Mouse (Mus musculus) monocyte, adult 2 months (primary cell): ENCODE results near the gene Fggy.

Source experiments
- DNase-seq, 2 experiments: peaks; one replicate each; pipeline ENCODE4 v3.0.0; 2022; ENCODE audit warnings: low spot score in 2 of 2, low read depth in 1 of 2

The Fggy gene

GRCm38 (mm10) chr4:95772663-95773062, 215.4 kb downstream of the Fggy start:
- no peak for DNase-seq

- DNase-seq = no peak
Observed at GRCm38 (mm10) chr4:95775574-95775973, 218.3 kb downstream of the Fggy start.

- DNase-seq = no peak
Observed at GRCm38 (mm10) chr4:95777839-95778238, 220.5 kb downstream of the Fggy start.

- no peak for DNase-seq
Observed at GRCm38 (mm10) chr4:95778528-95778927, 221.2 kb downstream of the Fggy start.

- no peak for DNase-seq
Observed at GRCm38 (mm10) chr4:95784146-95784895, 227.0 kb downstream of the Fggy start.

GRCm38 (mm10) chr4:95787609-95788008, 230.3 kb downstream of the Fggy start:
- DNase-seq = no peak

- no peak for DNase-seq
Observed at GRCm38 (mm10) chr4:95788867-95789266, 231.6 kb downstream of the Fggy start.

GRCm38 (mm10) chr4:95791913-95792475, 234.7 kb downstream of the Fggy start:
- no peak for DNase-seq

- DNase-seq = no peak
Observed at GRCm38 (mm10) chr4:95793647-95794328, 236.5 kb downstream of the Fggy start.

- DNase-seq = no peak
Observed at GRCm38 (mm10) chr4:95794651-95795050, 237.3 kb downstream of the Fggy start.

- no peak for DNase-seq
Observed at GRCm38 (mm10) chr4:95795283-95795682, 238.0 kb downstream of the Fggy start.

GRCm38 (mm10) chr4:95819650-95820049, 262.3 kb downstream of the Fggy start:
- DNase-seq = no peak

- no peak for DNase-seq
Observed at GRCm38 (mm10) chr4:95821906-95822579, 264.7 kb downstream of the Fggy start.

- no peak for DNase-seq
Observed at GRCm38 (mm10) chr4:95828164-95828563, 270.9 kb downstream of the Fggy start.

- no peak for DNase-seq
Observed at GRCm38 (mm10) chr4:95830320-95830719, 273.0 kb downstream of the Fggy start.

- no peak for DNase-seq
Observed at GRCm38 (mm10) chr4:95839860-95840259, 282.6 kb downstream of the Fggy start.

- DNase-seq = no peak
Observed at GRCm38 (mm10) chr4:95840389-95841053, 283.2 kb downstream of the Fggy start.

- no peak for DNase-seq
Observed at GRCm38 (mm10) chr4:95845981-95846617, 288.8 kb downstream of the Fggy start.

- DNase-seq = no peak
Observed at GRCm38 (mm10) chr4:95847219-95847618, 289.9 kb downstream of the Fggy start.

GRCm38 (mm10) chr4:95847664-95848063, 290.4 kb downstream of the Fggy start:
- no peak for DNase-seq

- DNase-seq = no peak
Observed at GRCm38 (mm10) chr4:95849497-95849896, 292.2 kb downstream of the Fggy start.
